29 mouse cellular contexts compared by ENCODE assay signal in genomic region chr13:6272932-6273331, GRCm38 (mm10).
DNase-seq lines count a peak whose midpoint lies in the region; ATAC-seq and TF ChIP-seq lines count a peak whose summit lies in the region.
"Had no signal": no experiment of that assay in that cellular context is flagged by ENCODE, and none has a peak within 500 bp of the region (broad histone marks: within the 10 kb centered on the region; RNA-seq: fewer than 3 reads in every experiment).

No protein-coding gene starts in this region.

- H3K4me3 ChIP-seq in hindbrain, postnatal 0 days (ENCODE audit: low read length) = no peak overlapping the region
- H3K4me3 ChIP-seq in hindbrain, embryonic 14.5 days (replicated peaks; ENCODE audit: low read length) = no peak overlapping the region
- no peak overlapping the region for H3K4me3 ChIP-seq in lung, postnatal 0 days (ENCODE audit: low read depth, low read length)
- H3K4me3 ChIP-seq in lung, adult 2 months (replicated peaks; ENCODE audit: extremely low read depth, low read depth, low read length) = no peak overlapping the region
- no peak overlapping the region for H3K4me3 ChIP-seq in liver, embryonic 12.5 days
- H3K4me3 ChIP-seq: embryonic facial prominence, embryonic 15.5 days; forebrain, embryonic 15.5 days; heart, embryonic 15.5 days; hindbrain, embryonic 15.5 days; limb, embryonic 13.5 days; liver, embryonic 13.5 days; midbrain, embryonic 10.5 days; myocyte; neural tube, embryonic 13.5 days had no signal

- H3K27me3 ChIP-seq in hindbrain, postnatal 0 days (ENCODE audit: insufficient read depth, low read length) = no peaks in the 10 kb centered on the region
- H3K27me3 ChIP-seq in hindbrain, embryonic 14.5 days (ENCODE audit: control insufficient read depth, insufficient read depth, low read length) = no peaks in the 10 kb centered on the region
- H3K27me3 ChIP-seq in lung, postnatal 0 days (replicated peaks; ENCODE audit: insufficient read depth, low read length) = no peaks in the 10 kb centered on the region
- H3K27me3 ChIP-seq in Patski = no peaks in the 10 kb centered on the region
- no peaks in the 10 kb centered on the region for H3K27me3 ChIP-seq in liver, embryonic 12.5 days (replicated peaks)
- H3K27me3 ChIP-seq: embryonic facial prominence, embryonic 15.5 days; forebrain, embryonic 15.5 days; heart, embryonic 15.5 days; hindbrain, embryonic 15.5 days; limb, embryonic 13.5 days; liver, embryonic 13.5 days; neural tube, embryonic 13.5 days had no signal

- H3K9ac ChIP-seq in hindbrain, postnatal 0 days (replicated peaks; ENCODE audit: low read length) = no peak overlapping the region
- H3K9ac ChIP-seq in hindbrain, embryonic 14.5 days = no peak overlapping the region
- H3K9ac ChIP-seq in lung, postnatal 0 days (replicated peaks; ENCODE audit: low read depth) = no peak overlapping the region
- no peak overlapping the region for H3K9ac ChIP-seq in liver, embryonic 12.5 days
- H3K9ac ChIP-seq: embryonic facial prominence, embryonic 15.5 days; forebrain, embryonic 15.5 days; heart, embryonic 15.5 days; hindbrain, embryonic 15.5 days; limb, embryonic 13.5 days; liver, embryonic 13.5 days; lung, embryonic 14.5 days; neural tube, embryonic 13.5 days had no signal

- peak; percentile 9; the same call in 1 of the 2 replicates for TF ChIP-seq CTCF in hindbrain, postnatal 0 days (IDR thresholded peaks at IDR 0.05; ENCODE audit: low read depth)
- 0 out of 2 replicates have a peak, but pooled peaks have one; percentile 11 for TF ChIP-seq CTCF in lung, postnatal 0 days (IDR thresholded peaks at IDR 0.05)
- no peak for TF ChIP-seq CTCF in lung, adult 2 months (IDR thresholded peaks at IDR 0.05; ENCODE audit: insufficient read depth, low read length)
- peak; percentile 36 for TF ChIP-seq CTCF in Patski (IDR thresholded peaks at IDR 0.05)

- no peaks in the 10 kb centered on the region for H3K9me3 ChIP-seq in hindbrain, postnatal 0 days (ENCODE audit: low read length)
- H3K9me3 ChIP-seq in hindbrain, embryonic 14.5 days (ENCODE audit: control insufficient read depth, low read length) = no peaks in the 10 kb centered on the region
- no peaks in the 10 kb centered on the region for H3K9me3 ChIP-seq in lung, postnatal 0 days (ENCODE audit: low read length)
- H3K9me3 ChIP-seq in liver, embryonic 12.5 days (replicated peaks) = no peaks in the 10 kb centered on the region
- H3K9me3 ChIP-seq: embryonic facial prominence, embryonic 15.5 days; forebrain, embryonic 15.5 days; heart, embryonic 15.5 days; hindbrain, embryonic 15.5 days; liver, embryonic 13.5 days; midbrain, embryonic 10.5 days; neural tube, embryonic 13.5 days had no signal

- no peaks in the 10 kb centered on the region for H3K4me1 ChIP-seq in hindbrain, postnatal 0 days (ENCODE audit: insufficient read depth, low read length)
- no peaks in the 10 kb centered on the region for H3K4me1 ChIP-seq in hindbrain, embryonic 14.5 days (replicated peaks; ENCODE audit: control insufficient read depth, insufficient read depth, low read length)
- H3K4me1 ChIP-seq in lung, postnatal 0 days (ENCODE audit: insufficient read depth, low read depth, low read length) = no peaks in the 10 kb centered on the region
- no peaks in the 10 kb centered on the region for H3K4me1 ChIP-seq in lung, adult 2 months (ENCODE audit: control insufficient read depth, insufficient read depth, low read length)
- H3K4me1 ChIP-seq in liver, embryonic 12.5 days = no peaks in the 10 kb centered on the region
- H3K4me1 ChIP-seq: embryonic facial prominence, embryonic 15.5 days; forebrain, embryonic 15.5 days; heart, embryonic 15.5 days; hindbrain, embryonic 15.5 days; limb, embryonic 13.5 days; liver, embryonic 13.5 days; midbrain, embryonic 10.5 days; neural tube, embryonic 13.5 days had no signal

- 78% methylated on average over 1 of the region's 1 CpGs for WGBS in hindbrain, postnatal 0 days
- WGBS in hindbrain, embryonic 14.5 days = 71% methylated on average over 1 of the region's 1 CpGs
- 65% methylated on average over 1 of the region's 1 CpGs for WGBS in lung, postnatal 0 days
- WGBS in lung, adult 2 months = 84% methylated on average over 1 of the region's 1 CpGs
- 50% methylated on average over 1 of the region's 1 CpGs for WGBS in liver, embryonic 12.5 days (ENCODE audit: insufficient replicate concordance)

- H3K27ac ChIP-seq in hindbrain, postnatal 0 days = no peak overlapping the region
- H3K27ac ChIP-seq in hindbrain, embryonic 14.5 days = no peak overlapping the region
- H3K27ac ChIP-seq in lung, postnatal 0 days (ENCODE audit: low read length) = no peak overlapping the region
- H3K27ac ChIP-seq in liver, embryonic 12.5 days = no peak overlapping the region
- H3K27ac ChIP-seq: embryonic facial prominence, embryonic 15.5 days; forebrain, embryonic 15.5 days; heart, embryonic 15.5 days; hindbrain, embryonic 15.5 days; limb, embryonic 13.5 days; liver, embryonic 13.5 days; macrophage; midbrain, embryonic 10.5 days; neural tube, embryonic 13.5 days had no signal

- no peak for ATAC-seq in hindbrain, postnatal 0 days
- ATAC-seq in hindbrain, embryonic 14.5 days (ENCODE audit: low FRiP score) = no peak
- no peak for ATAC-seq in lung, postnatal 0 days
- no peak for ATAC-seq in Patski
- ATAC-seq in liver, embryonic 12.5 days = no peak
- no peak for ATAC-seq in activated CD4-positive, CD25-positive, alpha-beta regulatory T cell, adult 4 months
- ATAC-seq: forebrain, embryonic 15.5 days; midbrain, embryonic 16.5 days had no signal

- in situ Hi-C loops in Patski (cut with MboI; ENCODE audit: low pct_unique_long_range_greater_than_20kb) = no loop called here

- H3K36me3 ChIP-seq in hindbrain, postnatal 0 days (ENCODE audit: insufficient read depth, low read length) = no peaks in the 10 kb centered on the region
- no peaks in the 10 kb centered on the region for H3K36me3 ChIP-seq in hindbrain, embryonic 14.5 days (replicated peaks; ENCODE audit: control insufficient read depth, insufficient read depth)
- H3K36me3 ChIP-seq in lung, postnatal 0 days (ENCODE audit: insufficient read depth, low read length) = no peaks in the 10 kb centered on the region
- no peaks in the 10 kb centered on the region for H3K36me3 ChIP-seq in liver, embryonic 12.5 days
- H3K36me3 ChIP-seq: embryonic facial prominence, embryonic 15.5 days; forebrain, embryonic 15.5 days; heart, embryonic 15.5 days; hindbrain, embryonic 15.5 days; limb, embryonic 13.5 days; liver, embryonic 13.5 days; midbrain, embryonic 10.5 days; neural tube, embryonic 13.5 days had no signal

- CTCF ChIA-PET in Patski (lab: Charles Lee) = no interaction called here

- DNase-seq in hindbrain, postnatal 0 days (ENCODE audit: low spot score) = no peak
- no peak for DNase-seq in hindbrain, embryonic 14.5 days (ENCODE audit: low spot score)
- DNase-seq in lung, postnatal 0 days (ENCODE audit: low spot score) = no peak
- DNase-seq in lung, adult 2 months = no peak
- no peak for DNase-seq in Patski (ENCODE audit: low read depth, low spot score)
- DNase-seq: adrenal gland, adult 8-10 months; cerebellum, adult 8-10 months; gastrocnemius, postnatal 25 days; heart, postnatal 4 days; kidney, adult 11 months; kidney, postnatal 14 days; liver, embryonic 13.5 days; lung, embryonic 14.5 days; retina, postnatal 1 day; right cerebral cortex, postnatal 25 days; spleen, adult 18-20 months; thymus, postnatal 14 days had no signal

- POLR2A ChIA-PET in Patski (lab: Charles Lee) = no interaction called here

- no peak for TF ChIP-seq POLR2A in lung, adult 2 months (IDR thresholded peaks at IDR 0.05; ENCODE audit: borderline replicate concordance, extremely low read depth, low read depth, low read length)

- no peak for TF ChIP-seq EP300 in lung, postnatal 0 days (IDR thresholded peaks at IDR 0.05)

- no peak overlapping the region for H3K4me2 ChIP-seq in hindbrain, postnatal 0 days (ENCODE audit: low read depth, low read length)
- H3K4me2 ChIP-seq in hindbrain, embryonic 14.5 days (replicated peaks) = no peak overlapping the region
- no peak overlapping the region for H3K4me2 ChIP-seq in lung, postnatal 0 days (replicated peaks; ENCODE audit: low read depth, low read length)
- no peak overlapping the region for H3K4me2 ChIP-seq in liver, embryonic 12.5 days
- H3K4me2 ChIP-seq: embryonic facial prominence, embryonic 15.5 days; forebrain, embryonic 15.5 days; heart, embryonic 15.5 days; hindbrain, embryonic 15.5 days; limb, embryonic 13.5 days; liver, embryonic 13.5 days; lung, embryonic 14.5 days; neural tube, embryonic 13.5 days had no signal
